Mouse (Mus musculus): ENCODE measurements at regions not wholly inside any gene's neighbourhood (a gene's known extent, or its start where the extent isn't known, plus 50 kb on each side); places are given as distances from the start of the nearest gene placed in this dataset.

DNA sequence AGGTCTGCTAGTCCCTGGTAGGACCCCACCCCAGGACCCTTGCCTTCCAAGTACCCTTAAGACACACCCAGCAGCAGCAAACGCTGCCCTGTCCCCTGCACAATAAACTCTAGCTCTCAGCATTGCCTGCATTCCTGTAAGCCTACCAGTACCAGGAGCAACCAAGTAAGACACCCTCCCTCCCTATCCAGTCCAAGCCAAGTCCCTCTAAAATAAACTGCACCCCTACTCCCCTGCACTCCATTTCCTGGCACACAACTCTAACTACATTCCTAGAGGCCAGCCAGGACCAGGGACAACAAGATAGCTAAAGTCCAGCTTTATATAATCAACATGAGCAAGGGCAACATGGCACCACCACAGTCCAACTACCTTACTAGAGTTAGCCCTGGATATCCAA, 103.5 kb downstream of the Ids start:
- intact Hi-C loops (cut with DNase I): no loop called here
- no peak for DNase-seq (ENCODE audit: low spot score in 2 of 2)

DNA sequence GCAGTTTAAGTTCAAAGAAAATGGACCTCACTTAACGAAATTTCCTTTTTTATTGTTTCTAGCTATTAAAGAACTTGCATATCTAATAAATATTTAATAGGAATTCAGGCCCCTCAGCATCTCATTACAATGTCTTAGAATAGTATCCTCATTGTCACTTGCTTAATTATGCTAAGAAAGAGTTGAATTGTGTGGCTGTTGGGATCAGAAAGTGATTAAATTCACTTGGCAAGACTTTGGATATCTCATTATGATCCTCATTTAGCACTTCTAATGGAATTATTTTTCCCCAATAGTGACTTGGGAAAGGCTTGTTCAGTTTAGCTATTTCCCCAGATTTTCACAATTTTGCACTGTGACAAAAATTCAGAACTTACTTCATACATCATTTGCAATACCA, 148.9 kb downstream of the Ids start:
- DNase-seq (ENCODE audit: low spot score in 2 of 2): no peak

DNA sequence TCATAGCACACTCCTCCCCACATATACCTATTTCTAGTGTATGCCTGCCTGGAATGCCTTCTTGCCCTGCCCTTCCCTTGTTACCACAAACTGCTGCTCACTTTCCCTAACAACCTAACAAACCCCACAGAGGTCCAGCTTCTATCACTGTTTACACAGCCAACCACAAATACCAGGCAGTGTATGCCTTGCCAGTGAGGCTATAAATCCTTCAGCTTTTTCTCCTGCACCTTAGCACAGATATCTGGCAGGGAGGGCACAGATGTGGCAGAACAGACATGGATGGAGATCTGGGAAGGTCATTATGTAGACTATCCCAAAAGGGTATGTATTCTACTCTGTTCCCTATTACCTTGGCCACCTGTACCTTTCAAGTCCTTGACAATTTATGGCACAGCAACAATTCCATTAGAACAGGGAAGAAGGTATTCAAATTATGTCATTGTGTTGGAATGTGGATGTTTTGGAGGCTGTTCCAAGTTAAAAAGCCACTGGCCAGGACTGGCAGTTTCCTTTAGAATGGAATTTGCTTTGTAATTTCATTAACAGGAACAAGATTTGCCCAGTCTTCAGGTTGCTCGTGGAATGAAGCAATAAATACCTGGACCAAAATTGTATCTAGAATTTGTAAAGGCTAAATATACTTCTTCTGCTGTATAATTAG, 180.3 kb downstream of the Ids start:
- no peak for DNase-seq (ENCODE audit: low spot score in 2 of 2)
- intact Hi-C loops (cut with DNase I): no loop called here

More for the DNA sequence above, 148.9 kb downstream of the Ids start:
- intact Hi-C loops (cut with DNase I): no loop called here

DNA sequence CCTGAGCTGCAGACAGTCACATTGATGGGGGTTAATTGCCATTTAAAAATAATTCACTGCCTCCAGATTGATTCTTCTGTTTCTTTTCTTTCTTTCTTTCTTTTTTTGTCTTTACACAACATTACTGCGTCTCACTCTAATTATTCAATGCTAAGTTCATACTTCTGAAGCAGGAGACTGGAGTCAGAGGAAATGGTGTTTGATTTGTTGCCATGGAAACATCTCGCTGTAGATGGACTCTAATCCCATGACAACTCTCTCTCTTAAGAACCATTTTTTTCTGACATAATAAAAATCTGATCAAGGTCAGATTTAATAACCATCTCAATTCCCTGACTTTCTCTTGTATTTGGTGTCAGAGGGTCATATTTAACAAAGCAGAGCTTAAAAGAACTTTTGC, 195.1 kb downstream of the Ids start:
- intact Hi-C loops (cut with DNase I): no loop called here
- DNase-seq (ENCODE audit: low spot score in 2 of 2): no peak

DNA sequence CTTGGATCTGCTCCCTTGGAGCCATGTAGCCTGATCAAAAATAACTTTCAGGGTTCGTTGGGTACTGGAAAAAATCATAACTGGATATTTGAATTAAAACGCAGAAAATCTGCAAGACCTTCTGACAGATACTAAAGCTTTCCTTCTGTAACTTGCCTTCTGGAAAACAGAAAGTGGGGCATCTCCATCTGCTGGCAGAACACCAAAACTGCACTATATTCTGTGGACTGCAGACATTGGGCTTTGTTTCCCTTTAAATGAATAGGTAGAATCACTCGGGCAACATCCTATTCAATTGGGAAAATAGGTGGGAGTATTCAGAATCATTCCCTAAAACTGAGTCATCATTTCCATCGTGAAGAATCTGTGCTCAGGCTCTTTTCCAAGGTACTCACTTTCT, 203.9 kb downstream of the Ids start:
- DNase-seq (ENCODE audit: low spot score in 2 of 2): peak in 1 of 2 experiments; percentile 6
- intact Hi-C loops (cut with DNase I): loop anchor here (5.0 kb wide), 2 partner anchors 166 to 1209 kb away; no protein-coding TSS in a partner anchor

Data from left cerebral cortex, postnatal 36 days (tissue).